Comparison of ENCODE assay signal across 9 mouse cellular contexts in the genomic region with DNA sequence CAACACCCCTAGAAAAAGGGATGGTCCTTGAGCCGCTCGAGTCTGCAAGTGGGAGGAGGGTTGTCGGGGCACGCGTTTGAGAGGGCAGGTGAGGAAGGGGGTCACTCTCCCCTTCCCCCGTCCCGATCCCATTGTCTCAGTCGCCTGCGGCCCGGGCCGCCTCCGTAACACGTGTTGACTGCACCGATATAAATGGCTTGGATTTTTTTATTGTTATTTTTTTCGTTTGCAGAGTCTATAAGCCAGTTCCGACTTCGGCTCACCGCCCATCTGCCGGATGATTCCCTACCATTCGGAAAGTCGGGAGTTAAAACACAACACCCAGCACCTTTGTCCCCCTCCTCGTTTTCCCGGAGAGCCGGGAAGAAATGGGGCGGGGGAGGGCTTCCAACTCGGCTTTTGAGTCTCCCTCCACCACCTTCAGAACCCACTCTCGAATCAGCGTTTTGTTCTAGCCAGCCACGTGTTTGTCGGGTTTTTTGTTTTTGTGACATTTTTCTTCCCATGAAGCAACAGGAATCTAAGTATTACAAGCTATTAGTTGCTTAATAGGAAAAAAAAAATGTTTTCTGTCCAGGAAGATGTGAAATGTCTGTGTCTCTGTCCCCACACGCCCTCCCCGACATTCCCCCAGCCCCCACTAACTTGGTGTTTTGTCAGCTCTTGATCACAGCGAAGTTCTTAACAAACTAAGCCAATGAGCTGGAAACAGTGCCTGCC. TPM values are rescaled to one million over a fixed set of nuclear protein-coding genes. Genes with fewer than 3 reads are reported as not detected.
DNase-seq lines count a peak whose midpoint lies in the region; ATAC-seq and TF ChIP-seq lines count a peak whose summit lies in the region.
"Had no signal": no experiment of that assay in that cellular context is flagged by ENCODE, and none has a peak within 500 bp of the region (broad histone marks: within the 10 kb centered on the region; RNA-seq: fewer than 3 reads in every experiment).

No protein-coding gene starts in this region.

- H3K4me2 ChIP-seq in forebrain, embryonic 12.5 days = peak overlapping the region; percentile 81
- peak overlapping the region; percentile 98 for H3K4me2 ChIP-seq in intestine, postnatal 0 days (replicated peaks; ENCODE audit: low read depth)
- H3K4me2 ChIP-seq in midbrain, postnatal 0 days (ENCODE audit: low read depth, low read length, poor library complexity, severe bottlenecking) = peak overlapping the region; percentile 75

- no peak for ATAC-seq in forebrain, embryonic 12.5 days (ENCODE audit: low FRiP score)
- ATAC-seq in intestine, postnatal 0 days = no peak
- ATAC-seq in midbrain, postnatal 0 days (ENCODE audit: low FRiP score) = no peak

- H3K36me3 ChIP-seq in ES-Bruce4 (ENCODE audit: control insufficient read depth, insufficient read depth, low read length, poor library complexity, severe bottlenecking) = peaks cover 5% of the 10 kb centered on the region; the same call in 1 of the 2 replicates
- H3K36me3 ChIP-seq in forebrain, embryonic 12.5 days (replicated peaks) = no peaks in the 10 kb centered on the region
- no peaks in the 10 kb centered on the region for H3K36me3 ChIP-seq in intestine, postnatal 0 days (ENCODE audit: control insufficient read depth, insufficient read depth)
- H3K36me3 ChIP-seq in midbrain, postnatal 0 days (ENCODE audit: insufficient read depth, low read length) = no peaks in the 10 kb centered on the region

- TF ChIP-seq CTCF in ES-Bruce4 (IDR thresholded peaks at IDR 0.05; ENCODE audit: low read depth, low read length) = no peak
- no peak for TF ChIP-seq CTCF in intestine, postnatal 0 days (IDR thresholded peaks at IDR 0.05; ENCODE audit: low read depth)
- no peak for TF ChIP-seq CTCF in midbrain, postnatal 0 days (IDR thresholded peaks at IDR 0.05)
- TF ChIP-seq CTCF in left cerebral cortex, adult 2 months (IDR thresholded peaks at IDR 0.05) = no peak

- H3K9ac ChIP-seq in ES-Bruce4 (ENCODE audit: low read depth, poor library complexity, severe bottlenecking) = peak overlapping the region; percentile 98
- peak overlapping the region; percentile 94 for H3K9ac ChIP-seq in forebrain, embryonic 12.5 days
- H3K9ac ChIP-seq in intestine, postnatal 0 days (ENCODE audit: low read depth, low read length) = no peak overlapping the region
- peak overlapping the region; percentile 48; the same call in 1 of the 2 replicates for H3K9ac ChIP-seq in midbrain, postnatal 0 days (replicated peaks; ENCODE audit: low read length, poor library complexity, severe bottlenecking)

- peak; percentile 7 to 26 for DNase-seq in cerebellum, postnatal 36 days
- no peak for DNase-seq in cerebellum, adult 11-12 months
- DNase-seq in midbrain, postnatal 0 days (ENCODE audit: low spot score) = peak; percentile 40
- no peak for DNase-seq in left cerebral cortex, adult 2 months (ENCODE audit: extremely low spot score in 1 of 2, low spot score in 2 of 2)
- no peak for DNase-seq in layer of hippocampus, adult 18-20 months (ENCODE audit: low spot score in 2 of 2)

- H3K27me3 ChIP-seq in ES-Bruce4 (ENCODE audit: control insufficient read depth, insufficient read depth, low read length, poor library complexity, severe bottlenecking) = no peaks in the 10 kb centered on the region
- H3K27me3 ChIP-seq in forebrain, embryonic 12.5 days = no peaks in the 10 kb centered on the region
- H3K27me3 ChIP-seq in intestine, postnatal 0 days (replicated peaks; ENCODE audit: control insufficient read depth, insufficient read depth, low read length) = peaks cover 47% of the 10 kb centered on the region
- no peaks in the 10 kb centered on the region; the same call in 1 of the 2 replicates for H3K27me3 ChIP-seq in midbrain, postnatal 0 days (ENCODE audit: insufficient read depth, low read length)

- under 1% methylated on average over 33 of the region's 33 CpGs for whole genome bisulfite sequencing in forebrain, embryonic 12.5 days
- WGBS in intestine, postnatal 0 days = 2% methylated on average over 33 of the region's 33 CpGs
- under 1% methylated on average over 33 of the region's 33 CpGs for WGBS in midbrain, postnatal 0 days

- H3K9me3 ChIP-seq in ES-Bruce4 (replicated peaks; ENCODE audit: control insufficient read depth, insufficient read depth, low read length, poor library complexity, severe bottlenecking) = no peaks in the 10 kb centered on the region
- no peaks in the 10 kb centered on the region for H3K9me3 ChIP-seq in forebrain, embryonic 12.5 days
- H3K9me3 ChIP-seq in intestine, postnatal 0 days (ENCODE audit: control insufficient read depth) = no peaks in the 10 kb centered on the region
- H3K9me3 ChIP-seq in midbrain, postnatal 0 days (ENCODE audit: low read length) = no peaks in the 10 kb centered on the region

- intact Hi-C loops in left cerebral cortex, adult 2 months (cut with DNase I) = loop anchor here (5.0 to 10.0 kb wide), 4 partner anchors 195 to 863 kb away; partner anchors contain the start of genes Dlx4 and Hoxb4

- no peak for TF ChIP-seq POLR2A in ES-Bruce4 (IDR thresholded peaks at IDR 0.05; ENCODE audit: insufficient read depth, low read length)

- peak overlapping the region; percentile 88 for H3K27ac ChIP-seq in ES-Bruce4 (ENCODE audit: insufficient read depth, low read length)
- H3K27ac ChIP-seq in forebrain, embryonic 12.5 days = peak overlapping the region; percentile 99
- no peak overlapping the region for H3K27ac ChIP-seq in intestine, postnatal 0 days (ENCODE audit: low read depth, low read length)
- no peak overlapping the region for H3K27ac ChIP-seq in midbrain, postnatal 0 days (ENCODE audit: low read depth, low read length)
- no peak overlapping the region for H3K27ac ChIP-seq in left cerebral cortex, adult 2 months

- TF ChIP-seq EP300 in ES-Bruce4 (IDR thresholded peaks at IDR 0.05; ENCODE audit: insufficient read depth, low read depth, low read length) = no peak

- peak overlapping the region; percentile 76 for H3K4me3 ChIP-seq in ES-Bruce4 (ENCODE audit: low read depth, low read length)
- peak overlapping the region; percentile 96 for H3K4me3 ChIP-seq in forebrain, embryonic 12.5 days (replicated peaks)
- peak overlapping the region; percentile 55 for H3K4me3 ChIP-seq in intestine, postnatal 0 days (ENCODE audit: low read depth, low read length)
- H3K4me3 ChIP-seq in midbrain, postnatal 0 days (ENCODE audit: low read depth, low read length) = peak overlapping the region; percentile 49
- no peak overlapping the region for H3K4me3 ChIP-seq in left cerebral cortex, adult 2 months

- H3K4me1 ChIP-seq in ES-Bruce4 (ENCODE audit: control insufficient read depth, insufficient read depth, low read length) = no peaks in the 10 kb centered on the region
- H3K4me1 ChIP-seq in forebrain, embryonic 12.5 days = peaks cover 18% of the 10 kb centered on the region
- peaks cover 8% of the 10 kb centered on the region; the same call in 1 of the 2 replicates for H3K4me1 ChIP-seq in intestine, postnatal 0 days (replicated peaks; ENCODE audit: control insufficient read depth, insufficient read depth, low read length)
- H3K4me1 ChIP-seq in midbrain, postnatal 0 days (ENCODE audit: insufficient read depth, low read length) = no peaks in the 10 kb centered on the region; the same call in 1 of the 2 replicates

RNA-seq across cellular contexts. Expression of gene Igf2bp1, which starts 1.9 kb away (rescaled TPM):
- 379 and 392 TPM in 2 replicates for polyA plus RNA-seq in ES-Bruce4 (2011; ENCODE audit: insufficient read depth, insufficient read length, low read depth, missing spikeins)
- 97.9 and 103 TPM in 2 replicates for polyA plus RNA-seq in forebrain, embryonic 12.5 days (2016; fragmentation: Nextera tagmentation; extraction: Ambion mirVana)
- polyA plus RNA-seq in intestine, postnatal 0 days (2015; fragmentation: Nextera tagmentation; extraction: Ambion mirVana) = 5.2 and 7.4 TPM in 2 replicates
- total RNA-seq in midbrain, postnatal 0 days (2014; rRNA removed) = 2.2 and 3.2 TPM in 2 replicates
- polyA plus RNA-seq in midbrain, postnatal 0 days (2015; fragmentation: Nextera tagmentation; extraction: Ambion mirVana) = 1.2 and 1.3 TPM in 2 replicates
- total RNA-seq in left cerebral cortex, adult 2 months (2021) = under 1 TPM; 0.23 to 0.45 TPM
- total RNA-seq in layer of hippocampus, adult 18-20 months (2021) = not detected

RNA-seq across cellular contexts. Expression of gene Gip, which starts 16.7 kb away (rescaled TPM):
- polyA plus RNA-seq in ES-Bruce4 (2011; ENCODE audit: insufficient read depth, insufficient read length, low read depth, missing spikeins) = not detected in 2 replicates
- not detected in 2 replicates for polyA plus RNA-seq in forebrain, embryonic 12.5 days (2016; fragmentation: Nextera tagmentation; extraction: Ambion mirVana)
- 142 and 149 TPM in 2 replicates for polyA plus RNA-seq in intestine, postnatal 0 days (2015; fragmentation: Nextera tagmentation; extraction: Ambion mirVana)
- not detected in 2 replicates for total RNA-seq in midbrain, postnatal 0 days (2014; rRNA removed)
- not detected in 2 replicates for polyA plus RNA-seq in midbrain, postnatal 0 days (2015; fragmentation: Nextera tagmentation; extraction: Ambion mirVana)
- total RNA-seq in left cerebral cortex, adult 2 months (2021) = not detected
- total RNA-seq in layer of hippocampus, adult 18-20 months (2021) = not detected
- total RNA-seq: heart, adult 18-20 months had no signal

RNA-seq across cellular contexts. Expression of gene Snf8, which starts 27.0 kb away (rescaled TPM):
- polyA plus RNA-seq in ES-Bruce4 (2011; ENCODE audit: insufficient read depth, insufficient read length, low read depth, missing spikeins) = 56.1 and 62.1 TPM in 2 replicates
- 107 and 109 TPM in 2 replicates for polyA plus RNA-seq in forebrain, embryonic 12.5 days (2016; fragmentation: Nextera tagmentation; extraction: Ambion mirVana)
- 91.8 and 99.2 TPM in 2 replicates for polyA plus RNA-seq in intestine, postnatal 0 days (2015; fragmentation: Nextera tagmentation; extraction: Ambion mirVana)
- 23.2 and 38.6 TPM in 2 replicates for total RNA-seq in midbrain, postnatal 0 days (2014; rRNA removed)
- polyA plus RNA-seq in midbrain, postnatal 0 days (2015; fragmentation: Nextera tagmentation; extraction: Ambion mirVana) = 114 TPM in 2 replicates
- 100 to 1,000 TPM; 102 to 103 TPM for total RNA-seq in left cerebral cortex, adult 2 months (2021)
- 100 to 1,000 TPM; 104 to 106 TPM for total RNA-seq in layer of hippocampus, adult 18-20 months (2021)

RNA-seq across cellular contexts. Expression of gene Ube2z, which starts 57.5 kb away (rescaled TPM):
- 85.7 and 86.6 TPM in 2 replicates for polyA plus RNA-seq in ES-Bruce4 (2011; ENCODE audit: insufficient read depth, insufficient read length, low read depth, missing spikeins)
- 30.4 and 33.8 TPM in 2 replicates for polyA plus RNA-seq in forebrain, embryonic 12.5 days (2016; fragmentation: Nextera tagmentation; extraction: Ambion mirVana)
- polyA plus RNA-seq in intestine, postnatal 0 days (2015; fragmentation: Nextera tagmentation; extraction: Ambion mirVana) = 24.8 and 25.0 TPM in 2 replicates
- 59.7 and 62.2 TPM in 2 replicates for total RNA-seq in midbrain, postnatal 0 days (2014; rRNA removed)
- 33.0 and 36.0 TPM in 2 replicates for polyA plus RNA-seq in midbrain, postnatal 0 days (2015; fragmentation: Nextera tagmentation; extraction: Ambion mirVana)
- total RNA-seq in left cerebral cortex, adult 2 months (2021) = 10 to 100 TPM; 53.5 to 57.9 TPM
- 10 to 100 TPM; 56.3 to 59.0 TPM for total RNA-seq in layer of hippocampus, adult 18-20 months (2021)

Comparison
In these comparisons a context has a peak if more than half of its experiments do, and no peak if none do; other contexts are left out.
1. DNase-seq: peak in cerebellum, postnatal 36 days (2 of 2) and midbrain, postnatal 0 days (single experiment); none in cerebellum, adult 11-12 months (single experiment), left cerebral cortex, adult 2 months (0 of 2) and layer of hippocampus, adult 18-20 months (0 of 2).
2. H3K27ac ChIP-seq: peak in ES-Bruce4 (single experiment) and forebrain, embryonic 12.5 days (single experiment); none in intestine, postnatal 0 days (single experiment), midbrain, postnatal 0 days (single experiment) and left cerebral cortex, adult 2 months (single experiment).
3. RNA of gene Igf2bp1, which starts 1.9 kb away (polyA plus RNA-seq): 379 to 392 TPM in ES-Bruce4 and 97.9 to 103 TPM in forebrain, embryonic 12.5 days; 5.2 to 7.4 TPM in intestine, postnatal 0 days and 1.2 to 1.3 TPM in midbrain, postnatal 0 days; every median in the first group is over 10 times any median in the second.
4. RNA of gene Gip, which starts 16.7 kb away (polyA plus RNA-seq): 142 to 149 TPM in intestine, postnatal 0 days; not detected in ES-Bruce4, not detected in forebrain, embryonic 12.5 days and not detected in midbrain, postnatal 0 days; every median in the first group is over 100 times any median in the second.
5. Peak in every context shown above with its lines, with median percentiles within 50 percentile points of each other: H3K4me2 ChIP-seq.